Comparison of ENCODE assay signal across 23 mouse cellular contexts in the genomic region with DNA sequence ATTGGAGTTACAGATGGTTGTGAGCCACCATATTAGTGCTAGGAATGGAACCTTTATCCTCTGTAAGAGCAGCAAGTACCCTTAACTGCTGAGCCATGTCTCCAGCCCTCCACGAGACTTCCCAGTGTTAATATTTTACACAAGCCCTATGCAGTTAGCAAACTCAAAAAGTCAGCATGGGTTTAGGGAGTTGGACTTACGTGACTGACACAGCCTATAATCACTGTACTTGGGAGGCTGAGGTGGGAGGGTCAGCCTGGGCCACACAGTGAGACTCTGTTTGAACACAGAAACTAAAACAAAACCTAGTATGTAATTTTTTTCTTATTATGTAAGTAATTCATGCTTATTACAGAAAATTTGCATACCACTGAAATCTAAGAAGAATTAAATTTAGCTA. TPM values are rescaled to one million over a fixed set of nuclear protein-coding genes. Genes with fewer than 3 reads are reported as not detected.
DNase-seq lines count a peak whose midpoint lies in the region; ATAC-seq and TF ChIP-seq lines count a peak whose summit lies in the region.
"Had no signal": no experiment of that assay in that cellular context is flagged by ENCODE, and none has a peak within 500 bp of the region (broad histone marks: within the 10 kb centered on the region; RNA-seq: fewer than 3 reads in every experiment).

No protein-coding gene starts in this region.

- TF ChIP-seq POLR2A in kidney, adult 2 months (IDR thresholded peaks at IDR 0.05; ENCODE audit: low read depth, low read length), result no peak

- in situ Hi-C loops in ES-E14 (cut with MboI; ENCODE audit: low sequenced_read_pairs in 2 of 2, unreplicated experiment in 2 of 2), result loop anchor here (5.0 to 10.0 kb wide), 2 partner anchors 147 to 149 kb away; no protein-coding TSS in a partner anchor

- ATAC-seq in kidney, embryonic 16.5 days (ENCODE audit: low FRiP score, low TSS enrichment), result peak; percentile 68; the same call in 1 of the 2 replicates
- ATAC-seq: forebrain, embryonic 13.5 days; forebrain, postnatal 0 days had no signal

- H3K27ac ChIP-seq in kidney, adult 2 months (ENCODE audit: insufficient read depth, low read depth, low read length), result no peak overlapping the region
- peak overlapping the region; percentile 0 for H3K27ac ChIP-seq in kidney, embryonic 16.5 days (ENCODE audit: low read length)
- H3K27ac ChIP-seq in ES-E14 (ENCODE audit: insufficient read depth, low read depth, low read length, poor library complexity, severe bottlenecking), result peak overlapping the region; percentile 81
- H3K27ac ChIP-seq: embryonic facial prominence, embryonic 12.5 days; forebrain, embryonic 13.5 days; heart, adult 2 months; hindbrain, embryonic 10.5 days; hindbrain, embryonic 14.5 days had no signal

- peak; percentile 48 for DNase-seq in kidney, adult 2 months
- DNase-seq in kidney, postnatal 10 days, result no peak
- DNase-seq in kidney, postnatal 4 days, result no peak
- DNase-seq in ES-E14 (ENCODE audit: low read depth, low spot score), result no peak
- DNase-seq in gastrocnemius, postnatal 25 days, result no peak
- DNase-seq: adrenal gland, postnatal 10 days; cerebellum, adult 11 months; cerebellum, adult 8-10 months; cerebellum, postnatal 14 days; embryo, embryonic 11 days; forebrain, postnatal 0 days; heart, adult 2 months had no signal

- H3K4me2 ChIP-seq in kidney, embryonic 16.5 days (replicated peaks; ENCODE audit: low read depth, low read length), result no peak overlapping the region
- H3K4me2 ChIP-seq: embryonic facial prominence, embryonic 12.5 days; forebrain, embryonic 13.5 days; heart, embryonic 12.5 days; hindbrain, embryonic 14.5 days had no signal

- no peaks in the 10 kb centered on the region for H3K9me3 ChIP-seq in kidney, embryonic 16.5 days (ENCODE audit: low read length)
- H3K9me3 ChIP-seq in E14TG2a.4 (ENCODE audit: low read length) (no peaks in the 10 kb centered on the region), ES-E14 (ENCODE audit: control insufficient read depth, insufficient read depth, low read depth, low read length) (no peaks in the 10 kb centered on the region)
- H3K9me3 ChIP-seq: embryonic facial prominence, embryonic 12.5 days; forebrain, embryonic 13.5 days; heart, embryonic 12.5 days; hindbrain, embryonic 10.5 days had no signal

- no peak overlapping the region for H3K9ac ChIP-seq in kidney, embryonic 16.5 days (replicated peaks; ENCODE audit: low read length)
- no peak overlapping the region for H3K9ac ChIP-seq in ES-E14 (ENCODE audit: insufficient read depth, low read depth, low read length, poor library complexity, severe bottlenecking)
- H3K9ac ChIP-seq: embryonic facial prominence, embryonic 12.5 days; forebrain, embryonic 13.5 days; forebrain, postnatal 0 days; heart, embryonic 12.5 days; hindbrain, embryonic 14.5 days had no signal

- no peaks in the 10 kb centered on the region for H3K27me3 ChIP-seq in kidney, adult 2 months (replicated peaks; ENCODE audit: control insufficient read depth, insufficient read depth, low read length)
- no peaks in the 10 kb centered on the region for H3K27me3 ChIP-seq in kidney, embryonic 16.5 days (ENCODE audit: insufficient read depth, low read length)
- no peaks in the 10 kb centered on the region for H3K27me3 ChIP-seq in E14TG2a.4 (ENCODE audit: insufficient read depth, low read length)
- H3K27me3 ChIP-seq: CH12.LX; embryonic facial prominence, embryonic 12.5 days; forebrain, embryonic 13.5 days; heart, embryonic 12.5 days had no signal

- no peak for TF ChIP-seq CTCF in kidney, adult 2 months (conservative IDR thresholded peaks at IDR 0.05; ENCODE audit: insufficient read depth, insufficient read length, low read depth, low read length)
- TF ChIP-seq CTCF in E14TG2a.4 (conservative IDR thresholded peaks at IDR 0.05; ENCODE audit: low read length), result no peak

- H3K4me1 ChIP-seq in kidney, adult 2 months (ENCODE audit: control insufficient read depth, insufficient read depth, low read length), result 0 out of 2 replicates have a peak, but pooled peaks cover 3% of the 10 kb centered on the region
- 0 out of 2 replicates have a peak, but pooled peaks cover 3% of the 10 kb centered on the region for H3K4me1 ChIP-seq in kidney, embryonic 16.5 days (ENCODE audit: insufficient read depth, low read length)
- H3K4me1 ChIP-seq in E14TG2a.4 (replicated peaks; ENCODE audit: low read depth, low read length), result peaks cover 60% of the 10 kb centered on the region
- H3K4me1 ChIP-seq in ES-E14 (ENCODE audit: control insufficient read depth in 2 of 2, insufficient read depth in 2 of 2, low read length in 2 of 2, poor library complexity in 1 of 2), result peaks cover 19 to 23% of the 10 kb centered on the region in 2 experiments
- H3K4me1 ChIP-seq: embryonic facial prominence, embryonic 12.5 days; forebrain, embryonic 13.5 days; hindbrain, embryonic 10.5 days had no signal

- no peak overlapping the region for H3K4me3 ChIP-seq in kidney, adult 2 months (ENCODE audit: insufficient read depth, low read depth, low read length)
- no peak overlapping the region for H3K4me3 ChIP-seq in kidney, embryonic 16.5 days (ENCODE audit: low read length)
- H3K4me3 ChIP-seq in E14TG2a.4 (replicated peaks; ENCODE audit: low read length), result peak overlapping the region; percentile 35
- H3K4me3 ChIP-seq in ES-E14 (ENCODE audit: insufficient read depth in 1 of 2, low read depth in 1 of 2, low read length in 2 of 2, poor library complexity in 1 of 2, severe bottlenecking in 1 of 2), result no peak overlapping the region
- H3K4me3 ChIP-seq: embryonic facial prominence, embryonic 12.5 days; forebrain, embryonic 13.5 days; heart, adult 2 months; heart, embryonic 12.5 days; hindbrain, embryonic 10.5 days had no signal

- 43% methylated on average over 2 of the region's 2 CpGs for WGBS in kidney, adult 2 months
- 56% methylated on average over 2 of the region's 2 CpGs for WGBS in kidney, embryonic 16.5 days

- no peaks in the 10 kb centered on the region for H3K36me3 ChIP-seq in kidney, adult 2 months (ENCODE audit: control insufficient read depth, insufficient read depth, low read length)
- no peaks in the 10 kb centered on the region for H3K36me3 ChIP-seq in kidney, embryonic 16.5 days (ENCODE audit: insufficient read depth, low read length)
- H3K36me3 ChIP-seq in E14TG2a.4 (ENCODE audit: insufficient read depth, low read length) (peaks cover 37% of the 10 kb centered on the region), ES-E14 (ENCODE audit: control insufficient read depth, insufficient read depth, low read length, poor library complexity, severe bottlenecking) (peaks cover 4% of the 10 kb centered on the region; the same call in 1 of the 2 replicates)

TF ChIP-seq in ES-E14, 5 proteins besides CTCF, POLR2A, EP300 and RAD21:
- TF ChIP-seq ZC3H11A (IDR thresholded peaks at IDR 0.05; ENCODE audit: borderline replicate concordance, low read depth, low read length) (no peak), ZNF384 (IDR thresholded peaks at IDR 0.05; ENCODE audit: low read depth, low read length) (no peak), MAFK (IDR thresholded peaks at IDR 0.05; ENCODE audit: insufficient read depth, low read depth, low read length) (no peak), CHD2 (IDR thresholded peaks at IDR 0.05; ENCODE audit: low read depth, low read length) (no peak), HCFC1 (IDR thresholded peaks at IDR 0.05; ENCODE audit: borderline replicate concordance, insufficient read depth, low read length) (no peak)

RNA-seq across cellular contexts. Expression of gene Armc9, which starts 33.7 kb away (rescaled TPM):
- polyA plus RNA-seq in kidney, adult 2 months (2012; rRNA removed), result 7.1 and 7.4 TPM in 2 replicates
- polyA plus RNA-seq in kidney, embryonic 16.5 days (2015; fragmentation: Nextera tagmentation; extraction: Ambion mirVana), result 26.2 and 28.1 TPM in 2 replicates
- total RNA-seq in ES-E14 (2012; rRNA removed), result 12.6 TPM in 2 replicates
- total RNA-seq in gastrocnemius, postnatal 25 days (2021), result 1 to 10 TPM; 2.1 to 2.4 TPM

RNA-seq across cellular contexts. Expression of gene Gm21972, which starts 54.8 kb away (rescaled TPM):
- not detected in 2 replicates for polyA plus RNA-seq in kidney, adult 2 months (2012; rRNA removed)
- not detected in 2 replicates for polyA plus RNA-seq in kidney, embryonic 16.5 days (2015; fragmentation: Nextera tagmentation; extraction: Ambion mirVana)
- total RNA-seq in ES-E14 (2012; rRNA removed), result not detected in 2 replicates
- 1 to 10 TPM in 1 of 2 experiments, under 1 TPM in 1; 0.54 to 1.3 TPM for total RNA-seq in gastrocnemius, postnatal 25 days (2021)
- total RNA-seq: gastrocnemius, adult 8-10 months had no signal
- polyA plus RNA-seq: gonadal fat pad, adult 2 months; heart, adult 2 months; heart, embryonic 16.5 days; hindbrain, embryonic 10.5 days had no signal
